Mouse (Mus musculus) megakaryocyte-erythroid progenitor cell, adult 5 weeks (primary cell): ENCODE results near the gene Ajuba. TPM values are rescaled to one million over a fixed set of nuclear protein-coding genes. Genes with fewer than 3 reads are reported as not detected.

Source experiments
- polyA plus RNA-seq: library from polyadenylated mRNA; stranded (reverse); fragments of >175 nt; gene quantifications from 2 replicates; pipeline ENCODE4 v1.2.3, GENCODE M21; 2012

Gene Ajuba
- 1.2 and 1.8 TPM in 2 replicates for polyA plus RNA-seq

GRCm38 (mm10) chr14:54577089-54577982 is at the start of gene Ajuba:
Gene Ajuba (minus strand): TSS chr14:54577558.

GRCm38 (mm10) chr14:54621133-54621532 is 43.8 kb upstream of the Ajuba start, which contains the start of gene Psmb11:
Gene Psmb11 (plus strand): TSS chr14:54621433.

DNA sequence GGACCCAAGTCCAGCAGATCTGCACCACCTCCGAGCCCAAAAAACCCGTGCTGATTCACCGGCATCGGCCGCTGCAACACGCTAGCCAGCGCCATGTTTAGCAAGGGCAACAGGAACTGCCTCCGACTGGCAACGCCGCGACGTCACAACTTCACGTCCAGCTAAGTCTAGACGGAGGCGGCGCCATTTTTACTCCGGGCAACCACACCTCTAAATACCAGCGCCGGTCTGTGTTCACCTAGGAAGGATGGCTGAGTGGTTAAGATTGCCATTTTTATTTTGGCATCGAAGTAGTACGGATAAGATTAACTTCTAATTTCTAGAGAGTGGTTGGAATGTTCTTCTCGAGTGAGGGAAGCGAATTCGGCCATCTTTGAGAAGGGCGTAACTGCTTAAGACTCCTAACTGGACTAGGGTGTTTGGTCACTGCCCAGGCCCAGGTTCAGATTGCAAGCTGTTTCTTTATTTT is 40.6 kb upstream of the Ajuba start, which contains the start of gene Psmb5:
TSS of gene Psmb5 (minus strand) at position 126 of the 469 bp plus-strand sequence.

DNA sequence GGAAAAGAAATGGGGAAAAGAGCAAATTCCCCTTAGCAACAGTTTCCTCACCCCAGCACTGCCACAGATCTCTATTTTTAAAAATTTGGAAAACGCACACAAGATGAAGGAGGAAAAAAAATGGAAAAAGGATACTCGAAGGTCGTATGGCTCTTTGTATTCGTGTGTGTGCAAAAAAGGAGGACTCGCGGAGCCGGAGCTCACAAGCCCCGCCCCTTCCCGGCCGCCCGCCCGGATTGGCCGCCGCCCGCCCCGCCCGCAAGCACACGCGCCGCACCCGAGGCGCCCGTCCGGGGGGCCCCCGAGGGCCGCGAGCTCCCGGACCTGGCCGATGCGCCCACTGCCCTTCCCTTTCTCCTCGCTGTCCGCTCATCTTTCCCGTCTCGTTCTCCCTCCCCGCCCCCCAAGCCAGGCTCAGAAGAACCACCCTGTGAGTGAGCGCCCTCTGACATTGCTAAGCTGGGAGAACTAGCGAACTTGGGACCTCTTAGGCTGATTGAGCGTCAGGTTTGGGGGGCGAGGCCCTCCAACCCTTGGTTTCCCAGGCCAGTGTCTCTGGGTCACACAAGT is 28.5 kb upstream of the Ajuba start, which contains the start of gene 4931414P19Rik:
TSS of gene 4931414P19Rik (minus strand) at position 242 of the 570 bp plus-strand sequence.

GRCm38 (mm10) chr14:54553975-54554769 is 23.2 kb downstream of the Ajuba start, which contains the start of gene Haus4:
Gene Haus4 (minus strand): TSS chr14:54554616.

Other genes with a start within 250 kb of the Ajuba start
- gene Oxa1l, start 216.7 kb downstream of the Ajuba start, polyA plus RNA-seq: 109 and 115 TPM in 2 replicates
- 2.2 and 3.1 TPM in 2 replicates for gene Slc7a7, start 159.8 kb downstream of the Ajuba start, polyA plus RNA-seq
- gene Mrpl52, start 150.6 kb downstream of the Ajuba start, polyA plus RNA-seq: 960 and 1,112 TPM in 2 replicates
- 20.3 and 22.5 TPM in 2 replicates for gene Mmp14, start 145.9 kb downstream of the Ajuba start, polyA plus RNA-seq
- 296 and 301 TPM in 2 replicates for gene Lrp10, start 113.4 kb downstream of the Ajuba start, polyA plus RNA-seq
- gene Rem2, start 101.5 kb downstream of the Ajuba start, polyA plus RNA-seq: 3.4 and 4.2 TPM in 2 replicates
- gene Prmt5, start 60.0 kb downstream of the Ajuba start, polyA plus RNA-seq: 273 and 283 TPM in 2 replicates
- gene Haus4, start 22.9 kb downstream of the Ajuba start, polyA plus RNA-seq: 99.9 and 102 TPM in 2 replicates
- 16.5 and 26.8 TPM in 2 replicates for gene 4931414P19Rik, start 28.4 kb upstream of the Ajuba start, polyA plus RNA-seq
- gene Psmb5, start 40.5 kb upstream of the Ajuba start, polyA plus RNA-seq: 171 and 175 TPM in 2 replicates
- 0.03 TPM in 1 of 2 replicates, not detected in the other for gene Psmb11, start 43.9 kb upstream of the Ajuba start, polyA plus RNA-seq
- gene Gm17606, start 63.4 kb upstream of the Ajuba start, polyA plus RNA-seq: not detected in 2 replicates
- gene Cdh24, start 63.8 kb upstream of the Ajuba start, polyA plus RNA-seq: 8.6 and 11.3 TPM in 2 replicates
- gene 1700123O20Rik, start 108.7 kb upstream of the Ajuba start, polyA plus RNA-seq: 97.6 and 115 TPM in 2 replicates
- 689 and 1,048 TPM in 2 replicates for gene Acin1, start 109.4 kb upstream of the Ajuba start, polyA plus RNA-seq
- gene Gm29776, start 121.3 kb upstream of the Ajuba start, polyA plus RNA-seq: 0.06 TPM in 1 of 2 replicates, not detected in the other
- 125 and 136 TPM in 2 replicates for gene Cebpe, start 134.6 kb upstream of the Ajuba start, polyA plus RNA-seq
- 4.6 and 7.5 TPM in 2 replicates for gene Slc7a8, start 204.4 kb upstream of the Ajuba start, polyA plus RNA-seq
- gene Rnf212b, start 236.6 kb upstream of the Ajuba start, polyA plus RNA-seq: not detected in 2 replicates